Mouse (Mus musculus) layer of hippocampus, adult 11-12 months (tissue): ENCODE results near the gene Rrp12.
A peak's percentile ranks its signal among the peaks of the same experiment; 100 is the strongest.
"Not testable (repeated sequence)": the region's sequence is repeated elsewhere in the genome, so short reads cannot be mapped to it uniquely, and the experiment has no call there.

Experiments used
- DNase-seq: peaks from one replicate; pipeline ENCODE4 v3.0.0; 2022; ENCODE audit warnings: low spot score

Gene Rrp12

DNA sequence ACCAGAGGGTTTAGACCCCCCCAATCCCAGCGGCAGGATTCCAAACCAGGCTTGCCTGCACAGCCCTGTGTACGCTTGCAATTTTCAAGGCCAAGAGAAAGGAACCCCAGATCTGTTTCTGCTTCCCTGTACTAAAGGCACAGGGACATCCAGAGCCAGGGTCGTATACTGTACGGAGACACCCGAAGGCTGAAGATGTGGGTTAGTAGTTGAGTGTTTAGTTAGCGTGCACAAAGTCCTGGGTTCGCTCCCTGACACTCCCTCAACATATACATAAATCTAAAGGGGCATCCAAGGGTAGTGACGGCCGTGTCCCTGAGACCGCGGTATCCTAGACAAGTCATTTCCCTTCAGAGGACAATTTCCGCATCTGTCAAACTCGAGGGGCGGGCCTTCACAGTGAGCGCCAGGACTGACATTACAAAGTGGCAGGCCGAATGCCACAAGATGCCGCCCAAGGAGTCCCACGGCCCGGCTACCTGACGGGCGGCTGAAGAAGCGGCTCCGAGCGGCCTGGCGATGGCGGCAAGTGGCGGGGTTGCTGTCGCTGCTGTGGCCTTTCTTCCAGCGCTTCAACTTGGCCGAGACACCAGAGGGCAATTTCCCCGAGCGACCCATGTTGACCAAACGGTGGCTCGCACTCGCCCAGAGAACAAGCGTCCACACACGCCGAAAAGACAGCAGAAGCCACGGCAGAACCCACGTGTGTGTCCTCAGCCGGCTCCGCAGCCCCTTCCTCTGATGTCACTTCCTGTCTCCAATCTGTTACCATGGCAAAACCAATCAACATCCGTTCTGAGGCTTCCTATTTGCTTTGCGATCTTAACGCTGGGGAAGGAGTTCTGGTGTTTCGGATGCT, at the start of gene Rrp12:
Gene Rrp12, minus strand, starts transcription at position 714 of the 859 bp plus-strand sequence.
- DNase-seq, result peak; percentile 87

- no peak for DNase-seq
Measured at GRCm38 (mm10) chr19:41943841-41944240, 47.9 kb upstream of the Rrp12 start.

DNA sequence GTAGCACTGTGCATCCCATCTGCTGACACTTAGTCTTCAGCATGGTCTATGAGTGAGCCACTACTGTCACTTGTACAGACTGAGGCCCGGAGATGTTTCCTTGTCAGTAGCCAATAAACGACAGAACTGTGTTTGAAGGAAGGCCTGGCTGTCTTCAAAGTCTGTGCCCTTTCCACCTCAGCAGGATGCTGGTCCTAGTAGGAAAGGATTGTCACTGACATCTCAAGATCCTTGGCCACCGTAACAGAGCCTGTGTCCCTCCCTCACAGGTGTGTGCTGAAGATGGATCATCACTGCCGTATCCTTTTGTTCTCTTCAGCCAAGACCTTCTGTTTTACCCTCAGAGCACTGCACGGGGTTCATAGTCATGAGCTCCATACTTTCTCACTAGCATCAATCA, 42.6 kb upstream of the Rrp12 start:
- no peak for DNase-seq

GRCm38 (mm10) chr19:41935921-41936320, 39.9 kb upstream of the Rrp12 start:
- DNase-seq, result no peak

DNA sequence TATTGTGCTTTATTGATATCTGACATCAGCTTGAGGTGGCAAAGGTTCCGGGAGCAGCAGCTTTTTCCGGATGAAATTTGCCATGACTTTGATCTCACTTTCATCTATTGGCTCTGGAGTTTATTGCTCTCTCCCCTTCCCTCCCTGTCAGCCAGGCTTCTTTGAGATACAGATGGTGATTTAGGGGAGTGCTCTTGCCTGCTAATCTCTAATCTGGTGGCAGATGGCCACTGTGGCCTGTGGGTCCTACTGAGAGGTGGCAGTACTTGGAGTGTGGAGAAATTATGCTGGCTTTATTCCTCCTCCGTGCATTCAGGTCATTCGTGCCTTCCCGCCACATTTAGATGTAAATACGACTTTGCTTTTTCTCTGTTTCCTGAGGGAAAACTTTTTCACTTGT, 38.2 kb upstream of the Rrp12 start:
- DNase-seq, result no peak

- peak; percentile 99 for DNase-seq
Measured at GRCm38 (mm10) chr19:41933179-41934086, 37.5 kb upstream of the Rrp12 start, which contains the start of the genes Exosc1 and Zdhhc16. TSS of gene Exosc1 (minus strand) at chr19:41933423. TSS of gene Zdhhc16 (plus strand) at chr19:41933480.

GRCm38 (mm10) chr19:41932686-41933085, 36.7 kb upstream of the Rrp12 start:
- peak; percentile 32 for DNase-seq

GRCm38 (mm10) chr19:41920412-41921067, 24.6 kb upstream of the Rrp12 start:
- DNase-seq, result no peak

- no peak for DNase-seq
Measured at GRCm38 (mm10) chr19:41919471-41919870, 23.5 kb upstream of the Rrp12 start.

DNA sequence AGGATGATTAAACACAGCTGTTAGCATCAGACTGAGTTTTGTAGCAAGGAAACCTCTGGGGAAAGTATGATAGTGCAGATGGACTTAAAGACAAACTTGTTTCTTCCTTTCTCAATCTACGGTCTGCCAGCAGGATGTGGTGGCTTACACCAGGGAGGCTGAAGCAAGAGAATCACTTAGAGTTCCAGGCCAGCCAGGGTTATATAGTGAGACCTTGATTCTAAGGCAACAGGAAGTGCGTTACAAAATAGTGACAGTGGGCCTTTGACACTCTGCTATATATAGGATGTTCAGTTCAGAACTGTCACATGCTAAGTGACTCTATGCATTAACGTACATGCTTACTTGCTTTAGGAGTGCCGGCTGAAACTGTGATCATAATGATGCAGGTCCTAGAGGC, 20.9 kb upstream of the Rrp12 start:
- no peak for DNase-seq

DNA sequence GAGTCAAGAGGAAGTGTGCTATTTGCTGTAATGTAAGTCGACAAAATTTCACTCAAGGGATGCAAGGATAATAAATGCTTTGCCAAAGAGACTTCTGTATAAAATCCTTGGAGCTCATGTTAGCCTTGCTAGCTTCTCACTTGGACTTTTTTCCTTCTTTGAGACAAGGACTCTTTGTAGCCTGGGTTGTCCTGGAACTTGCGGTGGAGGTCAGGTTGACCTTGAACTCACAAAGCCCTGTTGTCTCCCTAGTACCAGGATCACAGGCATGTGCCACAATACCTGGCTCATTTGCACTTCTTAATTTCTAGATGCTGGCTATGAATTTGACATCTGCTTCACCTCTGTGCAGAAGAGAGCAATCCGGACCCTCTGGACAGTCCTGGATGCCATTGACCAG, 19.3 kb upstream of the Rrp12 start:
- no peak for DNase-seq

DNA sequence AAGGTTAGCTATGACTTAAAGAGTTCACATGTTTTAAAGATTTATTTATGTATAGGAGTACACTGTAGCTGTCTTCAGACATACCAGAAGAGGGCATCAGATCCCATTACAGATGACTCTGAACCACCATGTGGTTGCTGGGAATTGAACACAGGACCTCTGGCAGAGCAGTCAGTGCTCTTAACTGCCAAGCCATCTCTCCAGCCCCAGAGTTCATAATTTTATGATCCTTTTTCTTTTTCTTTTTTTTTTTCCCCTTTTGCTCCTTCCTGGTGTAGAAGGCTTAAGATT, 18.6 kb upstream of the Rrp12 start:
- not testable (repeated sequence) for DNase-seq

DNA sequence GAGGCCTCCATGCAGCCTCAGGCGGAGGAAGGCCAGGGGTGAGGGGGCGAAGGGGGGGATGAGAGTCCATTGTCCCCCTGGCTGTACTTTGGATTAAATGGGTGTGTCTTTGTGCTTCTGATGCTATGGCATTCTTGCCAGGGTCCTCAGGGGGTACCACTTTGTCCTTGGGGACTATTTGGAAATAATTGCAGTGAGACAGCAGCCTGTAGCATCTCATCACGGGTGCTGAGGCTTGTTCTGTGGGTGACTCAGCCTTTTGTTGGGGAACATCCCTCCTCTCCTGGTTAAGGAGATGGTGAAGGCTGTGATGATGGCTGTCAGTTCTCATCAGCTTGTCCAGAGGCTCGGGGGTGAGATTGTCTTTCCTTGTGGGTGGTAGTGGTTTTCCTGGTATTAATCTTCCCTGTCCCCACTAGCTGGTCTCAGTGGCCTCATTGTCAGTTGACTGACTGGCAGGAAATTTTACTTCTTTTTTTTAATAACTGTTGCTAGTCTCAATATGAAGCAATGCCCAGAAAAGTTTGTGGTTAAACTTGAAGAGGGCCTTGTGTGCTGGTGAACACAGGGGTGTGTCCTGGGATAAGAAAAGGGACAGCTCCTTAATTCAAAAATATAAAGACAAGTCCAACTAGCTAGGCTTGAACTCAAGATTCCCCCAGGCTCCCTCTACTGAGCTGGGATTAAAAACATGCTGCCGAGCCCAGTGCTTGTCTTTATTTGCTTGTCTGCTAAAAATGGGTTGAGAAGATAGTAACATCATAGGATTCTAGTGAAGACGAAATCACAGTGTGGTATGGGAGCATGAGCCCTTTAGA, 18.0 kb upstream of the Rrp12 start:
- no peak for DNase-seq

GRCm38 (mm10) chr19:41912121-41913080, 16.4 kb upstream of the Rrp12 start:
- peak; percentile 39 for DNase-seq

GRCm38 (mm10) chr19:41911178-41912073, 15.5 kb upstream of the Rrp12 start, which contains the start of gene Pgam1:
TSS of gene Pgam1 (plus strand) at chr19:41911923.
- peak; percentile 96 for DNase-seq

- DNase-seq, result no peak
Measured at GRCm38 (mm10) chr19:41910396-41910795, 14.4 kb upstream of the Rrp12 start.

GRCm38 (mm10) chr19:41908736-41909135, 12.8 kb upstream of the Rrp12 start:
- DNase-seq, result no peak

DNA sequence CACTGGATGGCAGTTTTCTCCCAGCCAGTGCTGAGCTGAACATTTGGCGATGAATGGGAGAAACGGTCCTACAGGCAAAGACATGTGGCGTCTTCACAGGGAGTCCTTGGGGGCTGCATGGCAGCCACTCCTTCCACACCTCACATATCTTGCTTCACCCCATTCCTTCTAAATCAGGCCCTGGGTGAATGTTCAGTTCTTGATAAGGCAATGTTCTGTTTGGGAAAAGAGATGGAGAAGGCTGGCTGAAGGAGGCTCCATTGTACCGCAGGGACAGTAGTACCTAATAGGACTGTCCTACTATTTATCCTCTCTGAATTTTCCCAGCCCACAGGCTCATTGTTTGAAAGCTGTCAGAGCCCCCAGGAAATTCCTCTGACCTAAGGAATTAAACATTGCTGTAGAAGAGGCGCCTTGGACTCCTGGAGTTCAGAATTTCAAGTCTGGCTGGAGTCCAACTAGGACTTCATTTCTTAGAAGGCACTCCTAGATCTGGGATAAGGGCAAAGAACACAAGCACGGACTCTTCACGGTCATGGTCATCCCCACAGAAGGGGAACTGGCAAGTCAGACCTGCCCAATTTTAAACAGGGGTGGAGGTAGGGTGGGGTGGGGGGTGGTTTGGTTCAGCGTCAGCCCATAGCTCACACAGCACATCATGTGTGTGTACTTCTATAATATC, 11.2 kb upstream of the Rrp12 start:
- DNase-seq, result no peak
